Mouse (Mus musculus) embryo, embryonic 11.5 days (tissue): ENCODE measurements at regions not wholly inside any gene's neighbourhood (a gene's known extent, or its start where the extent isn't known, plus 50 kb on each side); places are given as distances from the start of the nearest gene placed in this dataset.

ENCODE experiments used
- DNase-seq: peaks from one replicate; pipeline ENCODE4 v3.0.0-alpha.2; 2012; ENCODE audit warnings: low read depth, low spot score

- no peak for DNase-seq
These were observed 68.9 kb downstream of the Tbx3 start for GRCm38 (mm10) chr5:119739386-119739785.

DNA sequence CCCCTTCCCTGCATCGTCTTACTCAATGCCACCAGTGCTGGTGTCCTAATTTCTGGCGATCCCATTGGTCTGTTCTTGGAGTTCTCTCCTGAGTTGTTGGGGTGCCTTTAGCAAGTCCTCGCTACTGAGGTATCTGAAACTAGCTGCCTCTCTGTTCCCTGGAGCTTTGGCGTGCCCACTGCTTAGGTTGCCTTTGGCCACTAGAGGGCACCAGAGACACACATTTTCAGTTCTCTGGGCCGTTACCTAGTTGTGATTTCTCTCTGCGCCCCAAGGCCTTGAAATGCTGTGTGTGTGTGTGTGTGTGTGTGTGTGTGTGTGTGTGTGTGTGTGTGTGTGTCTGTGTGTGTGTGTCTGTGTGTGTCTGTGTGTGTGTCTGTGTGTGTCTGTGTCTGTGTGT, 70.6 kb downstream of the Tbx3 start:
- peak; percentile 76 for DNase-seq

GRCm38 (mm10) chr5:119743733-119744132, 73.3 kb downstream of the Tbx3 start:
- no peak for DNase-seq

GRCm38 (mm10) chr5:119747038-119747437, 76.6 kb downstream of the Tbx3 start:
- no peak for DNase-seq

GRCm38 (mm10) chr5:119748667-119749066, 78.2 kb downstream of the Tbx3 start:
- DNase-seq = peak; percentile 37

GRCm38 (mm10) chr5:119749153-119749552, 78.7 kb downstream of the Tbx3 start:
- DNase-seq = no peak

DNA sequence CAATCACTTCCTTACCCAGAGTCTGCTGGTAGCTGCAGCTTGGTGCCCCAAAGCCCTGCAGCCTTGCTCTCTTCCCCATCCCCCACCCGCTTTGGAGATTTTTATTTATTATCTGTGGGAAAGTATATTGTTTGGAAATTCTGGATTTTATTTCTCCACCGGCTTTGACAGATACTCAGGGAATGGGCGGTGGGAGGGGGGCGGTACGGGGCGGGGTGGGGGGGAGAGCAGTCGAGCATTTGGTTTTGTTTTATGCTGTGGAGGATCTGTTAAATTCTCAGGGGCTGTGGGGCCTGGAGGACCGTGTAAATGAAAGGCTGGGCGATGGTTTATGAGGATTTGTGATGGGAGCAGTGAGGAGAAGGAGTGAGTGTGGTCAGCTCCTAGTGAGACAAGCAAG, 76.7 kb upstream of the Tbx5 start:
- no peak for DNase-seq

DNA sequence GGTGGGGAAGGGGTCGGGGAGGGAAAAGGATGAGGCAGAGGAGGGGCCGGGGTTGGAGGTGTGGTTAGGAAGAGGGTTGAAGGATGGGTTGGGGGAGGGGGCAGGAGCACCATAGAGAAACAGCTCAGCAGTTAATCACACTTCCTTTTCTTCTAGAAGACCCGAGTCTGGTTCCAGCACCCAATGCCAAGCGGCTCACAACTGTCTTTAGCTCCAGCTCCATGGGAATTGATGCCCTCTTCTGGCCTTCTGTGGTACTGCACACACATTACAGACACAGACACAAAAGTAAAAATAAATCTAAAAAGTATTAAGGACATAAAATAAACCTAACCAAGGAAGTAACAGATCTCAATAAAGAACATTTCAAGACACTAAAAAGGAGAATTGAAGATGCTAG, 73.6 kb upstream of the Tbx5 start:
- no peak for DNase-seq

DNA sequence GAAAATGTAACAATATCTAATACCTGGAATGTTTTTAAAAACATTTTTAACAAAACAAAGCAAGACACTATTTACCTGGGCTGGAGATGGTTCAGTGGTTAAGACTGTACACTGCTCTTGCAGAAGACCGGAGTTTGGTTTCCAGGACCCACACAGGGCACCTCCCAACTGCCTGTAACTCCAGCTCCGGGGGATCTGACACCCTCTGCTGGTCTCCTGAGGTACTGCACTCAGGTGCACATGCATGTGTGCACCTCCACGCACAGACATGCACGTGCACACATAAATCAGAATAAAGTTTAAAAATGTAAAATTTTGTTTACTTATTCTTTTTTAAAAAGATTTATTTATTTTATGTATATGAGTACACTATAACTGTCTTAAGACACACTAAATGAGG, 70.4 kb upstream of the Tbx5 start:
- no peak for DNase-seq

DNA sequence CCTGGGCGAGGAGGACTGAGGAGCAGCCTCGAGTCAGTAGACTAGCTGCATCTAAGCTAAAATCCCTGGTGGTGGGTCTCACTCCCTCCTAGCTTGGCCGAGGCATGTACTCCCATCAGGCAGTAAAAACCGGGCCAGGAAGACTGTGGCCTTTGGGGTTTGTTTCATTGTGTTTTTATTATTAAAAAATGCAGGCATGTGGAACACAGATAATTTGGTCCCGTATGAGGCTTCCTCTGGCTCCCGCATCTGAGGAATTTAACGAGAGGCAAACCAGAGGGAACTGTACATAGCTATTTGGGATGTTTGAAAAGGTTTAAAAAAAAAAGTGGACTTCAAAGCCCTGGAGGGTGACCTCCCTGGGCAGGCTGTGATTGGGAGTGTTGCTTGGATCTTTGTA, 69.1 kb upstream of the Tbx5 start:
- DNase-seq = no peak

GRCm38 (mm10) chr5:119766372-119766771, 66.1 kb upstream of the Tbx5 start:
- no peak for DNase-seq

DNA sequence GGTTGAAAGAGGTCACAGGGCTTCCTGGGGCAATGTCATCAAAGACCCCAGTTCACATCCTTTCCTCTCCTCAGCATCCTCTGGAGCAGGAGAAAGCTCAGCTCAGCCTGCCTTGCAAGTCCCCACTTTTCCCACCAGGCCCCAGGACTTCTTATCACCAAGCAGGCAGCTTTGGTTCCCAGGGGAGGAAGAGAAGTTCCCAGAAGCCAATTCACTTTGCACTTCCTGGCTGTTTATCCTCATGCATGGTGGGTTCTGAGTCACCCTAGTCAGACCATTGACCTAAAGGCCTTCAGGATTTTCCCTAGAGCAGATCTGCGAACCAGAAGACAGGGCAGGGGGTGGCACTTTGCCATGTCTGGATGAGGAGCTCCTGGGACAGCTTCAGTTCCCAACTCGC, 61.5 kb upstream of the Tbx5 start:
- DNase-seq = no peak

GRCm38 (mm10) chr5:119776106-119776887, 56.2 kb upstream of the Tbx5 start:
- DNase-seq = no peak

GRCm38 (mm10) chr5:119777836-119778235, 54.6 kb upstream of the Tbx5 start:
- DNase-seq = peak; percentile 53

DNA sequence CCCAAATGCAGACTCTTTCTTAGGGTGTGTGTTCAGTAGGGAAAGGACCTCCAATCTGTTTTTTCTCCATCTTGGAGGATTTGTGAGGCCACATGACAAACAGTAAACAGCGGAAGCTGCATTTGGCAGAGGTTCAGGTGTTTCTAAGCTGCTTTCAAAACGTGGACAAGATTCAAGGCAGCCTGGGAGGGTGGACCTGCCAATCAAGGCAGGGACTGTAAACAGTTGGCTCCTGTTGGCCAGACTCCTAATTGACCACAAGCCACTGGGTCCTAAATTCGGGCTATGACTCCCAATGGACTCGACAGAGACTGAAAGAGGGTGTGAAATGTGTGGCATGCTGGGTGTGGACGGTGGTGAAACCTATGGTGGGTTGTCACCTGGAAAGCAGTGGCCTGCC, 51.1 kb upstream of the Tbx5 start:
- no peak for DNase-seq
